Mouse (Mus musculus) MEL (cell line): ENCODE data around the gene Tmprss13.

Experiments used
- BHLHE40 ChIP-seq: IDR thresholded peaks from 2 replicates; pipeline ENCODE4 v1.6.1; 2012; ENCODE audit warnings: low read depth, mild to moderate bottlenecking, inconsistent platforms, low read length, improper control_type of control experiment, borderline replicate concordance
- CTCF ChIP-seq, 3 experiments: IDR thresholded peaks in 2 of 3; conservative IDR thresholded peaks in 1 of 3; 2 replicates each; pipeline ENCODE4 v1.5.1; 2011 to 2012; ENCODE audit warnings: low read length in 3 of 3, low read depth in 2 of 3, mild to moderate bottlenecking in 2 of 3, improper control_type of control experiment in 1 of 3, inconsistent platforms in 1 of 3, mixed read lengths in 1 of 3, moderate library complexity in 1 of 3; ENCODE audit not compliant: control insufficient read depth in 1 of 3, insufficient read depth in 1 of 3, poor library complexity in 1 of 3, severe bottlenecking in 1 of 3
- MAX ChIP-seq: IDR thresholded peaks from 2 replicates; pipeline ENCODE4 v1.6.1; 2011; ENCODE audit warnings: low read length, improper control_type of control experiment
- POLR2A ChIP-seq, 2 experiments: IDR thresholded peaks; 2 replicates each; pipeline ENCODE4 v1.6.1; 2011 to 2012; ENCODE audit warnings: low read length in 2 of 2, mild to moderate bottlenecking in 2 of 2, control low read depth in 1 of 2, improper control_type of control experiment in 1 of 2, low read depth in 1 of 2, moderate library complexity in 1 of 2; ENCODE audit not compliant: control insufficient read depth in 1 of 2, insufficient read depth in 1 of 2, poor library complexity in 1 of 2

DNA sequence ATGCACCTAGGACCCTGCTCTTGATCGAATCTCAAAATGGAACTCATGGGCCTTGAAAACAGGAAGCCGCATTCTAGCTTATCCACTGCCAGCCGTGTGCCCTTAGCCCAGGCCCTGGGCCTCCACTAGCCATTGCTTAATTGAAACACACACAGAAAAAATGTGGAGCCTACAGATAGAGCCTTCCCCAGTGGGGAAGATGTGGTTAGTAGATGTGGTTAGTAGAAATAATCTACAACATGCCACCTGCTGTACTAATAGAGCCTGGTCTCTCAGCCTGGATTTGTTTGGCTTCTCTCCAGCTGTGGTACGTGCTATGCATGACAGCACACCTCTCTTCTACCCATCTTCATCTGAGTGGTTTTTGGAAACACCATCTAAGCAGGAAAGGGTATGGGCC lies 44.7 kb upstream of the Tmprss13 start:
- TF ChIP-seq CTCF (IDR thresholded peaks at IDR 0.05 in 2 of 3, conservative IDR thresholded peaks at IDR 0.05 in 1 of 3; ENCODE audit: control insufficient read depth in 1 of 3, insufficient read depth in 1 of 3, low read depth in 2 of 3, low read length in 3 of 3, poor library complexity in 1 of 3, severe bottlenecking in 1 of 3) (no peak), POLR2A (IDR thresholded peaks at IDR 0.05; ENCODE audit: control insufficient read depth in 1 of 2, insufficient read depth in 1 of 2, low read depth in 1 of 2, low read length in 2 of 2, poor library complexity in 1 of 2) (no peak), BHLHE40 (peak; percentile 84), MAX (peak; percentile 78)
